Mouse (Mus musculus) small intestine, adult 2 months (tissue): ENCODE results near the gene Steap4.

Source experiments
- CTCF ChIP-seq: fragments of 200-500 bp; IDR thresholded peaks from 2 replicates; pipeline ENCODE4 v1.5.1; 2012; ENCODE audit warnings: low read depth, mild to moderate bottlenecking, control low read depth, inconsistent platforms, low read length, moderate library complexity, mixed read lengths; ENCODE audit not compliant: insufficient replicate concordance, insufficient read length; ENCODE audit errors: extremely low read depth
- POLR2A ChIP-seq: fragments of 200-500 bp; IDR thresholded peaks from 2 replicates; pipeline ENCODE4 v1.6.1; 2012; ENCODE audit warnings: low read depth, mild to moderate bottlenecking, control low read depth, inconsistent platforms, low read length, moderate library complexity

DNA sequence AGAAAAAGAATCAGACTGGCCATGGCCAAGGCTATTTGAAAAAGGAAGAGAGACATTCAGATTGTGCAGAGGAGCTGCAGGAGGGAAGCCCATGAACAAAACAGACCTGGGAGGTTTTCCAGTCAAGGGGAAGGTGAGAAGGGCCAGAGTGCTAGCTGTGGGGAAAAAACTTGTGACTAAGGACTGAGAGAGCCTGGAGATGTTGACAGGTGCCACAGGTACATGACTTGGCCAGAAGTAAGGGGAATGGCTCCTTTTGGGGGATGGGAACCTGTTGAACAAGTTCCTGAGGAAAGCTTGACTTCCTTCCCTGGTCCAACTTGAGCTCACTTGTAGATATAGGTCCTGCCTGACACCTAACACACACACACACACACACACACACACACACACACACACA, 42.6 kb downstream of the Steap4 start:
- no peak for TF ChIP-seq POLR2A
- TF ChIP-seq CTCF: no peak
